Mouse (Mus musculus) heart, embryonic 11.5 days (tissue): ENCODE measurements at regions not wholly inside any gene's neighbourhood (a gene's known extent, or its start where the extent isn't known, plus 50 kb on each side); places are given as distances from the start of the nearest gene placed in this dataset.

Source experiments
- ATAC-seq: fragments of 200-750 bp; cut with Nextera tagmentation; replicated peaks from 2 replicates; pipeline ENCODE4 v1.8.0; 2017; ENCODE audit warnings: moderate library complexity; ENCODE audit not compliant: insufficient number of reproducible peaks, low FRiP score, low TSS enrichment
- H3K27ac ChIP-seq: fragments of 300-500 bp; sonication (generic); 2 replicates; pipeline ENCODE4 v1.5.1; 2014; ENCODE audit warnings: mild to moderate bottlenecking, low read depth, low read length
- H3K27me3 ChIP-seq: fragments of 300-500 bp; sonication (generic); 2 replicates; pipeline ENCODE4 v1.6.1; 2014; ENCODE audit warnings: mild to moderate bottlenecking, low read length, mixed read lengths; ENCODE audit not compliant: control insufficient read depth, insufficient read depth
- H3K36me3 ChIP-seq: fragments of 300-500 bp; sonication (generic); 2 replicates; pipeline ENCODE4 v1.6.1; 2014; ENCODE audit warnings: mild to moderate bottlenecking, low read length, moderate library complexity, mixed read lengths; ENCODE audit not compliant: control insufficient read depth, insufficient read depth
- H3K4me1 ChIP-seq: fragments of 300-500 bp; sonication (generic); 2 replicates; pipeline ENCODE4 v1.6.1; 2014; ENCODE audit warnings: low read length; ENCODE audit not compliant: control insufficient read depth, insufficient read depth
- H3K4me2 ChIP-seq: fragments of 300-500 bp; sonication (generic); 2 replicates; pipeline ENCODE4 v1.6.1; 2014; ENCODE audit warnings: mild to moderate bottlenecking, moderate library complexity
- H3K4me3 ChIP-seq: fragments of 300-500 bp; sonication (generic); 2 replicates; pipeline ENCODE4 v1.5.1; 2014; ENCODE audit warnings: low read depth, low read length
- H3K9ac ChIP-seq: fragments of 300-500 bp; sonication (generic); 2 replicates; pipeline ENCODE4 v1.6.1; 2014; ENCODE audit warnings: mild to moderate bottlenecking, low read depth, low read length, moderate library complexity
- H3K9me3 ChIP-seq: fragments of 300-500 bp; sonication (generic); replicated peaks from 2 replicates; pipeline ENCODE4 v1.6.1; 2016; ENCODE audit warnings: low read length; ENCODE audit not compliant: control insufficient read depth
- WGBS: fragments of 180-500 bp; shearing (Covaris S2); extraction: QIAGEN DNeasy Blood & Tissue Kit; methylation state at CpG from one replicate; pipeline ENCODE4 v1.1.7; 2014; ENCODE audit not compliant: insufficient replicate concordance; 5-methylcytosine and 5-hydroxymethylcytosine counted together

DNA sequence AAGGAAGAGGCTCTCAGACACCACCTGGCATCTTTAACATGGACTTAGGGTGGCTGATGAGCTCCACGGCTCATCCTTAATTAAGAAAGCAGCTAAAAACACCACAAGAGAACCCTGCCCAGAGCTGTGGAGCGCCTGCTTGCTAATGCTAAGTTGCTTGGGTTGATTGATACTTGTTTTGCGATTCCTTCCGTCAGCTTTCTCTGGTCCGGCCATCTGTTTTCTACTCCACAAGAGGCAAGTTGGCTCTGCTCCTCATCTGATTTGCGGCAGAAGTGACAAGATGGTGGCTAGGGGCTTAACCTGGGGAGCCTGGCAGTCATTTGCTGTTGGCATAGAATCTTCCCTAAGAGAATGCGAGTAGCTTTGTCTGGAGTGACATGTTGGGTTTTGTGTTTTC, 891.6 kb upstream of the Fam160b2 start:
- WGBS: 74% methylated on average over 7 of the region's 7 CpGs
- no peak overlapping the region for H3K27ac ChIP-seq
- H3K4me2 ChIP-seq: no peak overlapping the region
- H3K36me3 ChIP-seq: no peaks in the 10 kb centered on the region
- no peaks in the 10 kb centered on the region for H3K9me3 ChIP-seq
- ATAC-seq: no peak
- H3K4me1 ChIP-seq: no peaks in the 10 kb centered on the region
- no peak overlapping the region for H3K9ac ChIP-seq
- no peak overlapping the region for H3K4me3 ChIP-seq
- H3K27me3 ChIP-seq: no peaks in the 10 kb centered on the region

- Histone ChIP-seq H3K36me3 (no peaks in the 10 kb centered on the region), H3K4me2 (no peak overlapping the region), H3K4me3 (no peak overlapping the region), H3K9ac (no peak overlapping the region), H3K27me3 (no peaks in the 10 kb centered on the region), H3K27ac (no peak overlapping the region), H3K9me3 (no peaks in the 10 kb centered on the region), H3K4me1 (no peaks in the 10 kb centered on the region)
- WGBS: 76% methylated on average over 12 of the region's 12 CpGs
- no peak for ATAC-seq
Measured at GRCm38 (mm10) chr14:71486176-71486970, 886.7 kb upstream of the Fam160b2 start.

DNA sequence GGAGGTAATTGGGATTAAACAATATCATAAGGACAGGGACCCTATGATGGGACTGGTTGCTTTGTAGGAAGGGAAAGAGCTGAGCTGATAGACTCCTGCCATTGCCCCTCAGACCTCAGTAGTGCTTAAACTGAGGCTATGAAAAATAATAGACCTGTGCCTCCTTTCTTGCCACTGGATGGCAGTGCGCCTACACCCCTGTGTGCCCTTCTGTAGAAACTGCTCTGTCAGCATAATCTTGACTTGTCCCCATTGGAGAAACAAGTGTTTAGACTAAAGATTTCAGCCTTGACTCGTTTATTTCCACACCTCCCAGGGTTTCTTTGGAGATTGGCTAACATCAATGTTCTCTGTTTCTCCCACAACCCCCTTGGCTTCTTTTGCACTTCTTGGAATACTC, 876.0 kb upstream of the Fam160b2 start:
- no peak for ATAC-seq
- H3K4me3 ChIP-seq: no peak overlapping the region
- no peak overlapping the region for H3K4me2 ChIP-seq
- 46% methylated on average over 2 of the region's 2 CpGs for WGBS
- H3K9ac ChIP-seq: no peak overlapping the region
- no peaks in the 10 kb centered on the region for H3K9me3 ChIP-seq
- no peaks in the 10 kb centered on the region for H3K36me3 ChIP-seq
- no peak overlapping the region for H3K27ac ChIP-seq
- no peaks in the 10 kb centered on the region for H3K27me3 ChIP-seq
- H3K4me1 ChIP-seq: no peaks in the 10 kb centered on the region

- no peaks in the 10 kb centered on the region for H3K27me3 ChIP-seq
- H3K4me3 ChIP-seq: no peak overlapping the region
- H3K9me3 ChIP-seq: no peaks in the 10 kb centered on the region
- 78% methylated on average over 6 of the region's 6 CpGs for WGBS
- no peak overlapping the region for H3K4me2 ChIP-seq
- H3K27ac ChIP-seq: no peak overlapping the region
- no peaks in the 10 kb centered on the region for H3K36me3 ChIP-seq
- H3K9ac ChIP-seq: no peak overlapping the region
- ATAC-seq: no peak
- H3K4me1 ChIP-seq: no peaks in the 10 kb centered on the region
Measured at GRCm38 (mm10) chr14:71473907-71474306, 874.3 kb upstream of the Fam160b2 start.

GRCm38 (mm10) chr14:71432364-71432763, 832.7 kb upstream of the Fam160b2 start:
- 55% methylated on average over 2 of the region's 2 CpGs for WGBS
- Histone ChIP-seq H3K9me3 (no peaks in the 10 kb centered on the region), H3K9ac (no peak overlapping the region), H3K4me1 (no peaks in the 10 kb centered on the region), H3K4me3 (no peak overlapping the region), H3K27me3 (no peaks in the 10 kb centered on the region), H3K4me2 (no peak overlapping the region), H3K36me3 (no peaks in the 10 kb centered on the region), H3K27ac (no peak overlapping the region)
- no peak for ATAC-seq
